Mouse (Mus musculus) heart, embryonic 10.5 days (tissue): ENCODE measurements around the gene Alox15. TPM values are rescaled to one million over a fixed set of nuclear protein-coding genes. Genes with fewer than 3 reads are reported as not detected.

Experiments
- DNase-seq: peaks from one replicate; pipeline ENCODE4 v3.0.0-alpha.2; 2017; ENCODE audit warnings: low spot score
- H3K27ac ChIP-seq: fragments of 300-500 bp; sonication (generic); 2 replicates; pipeline ENCODE4 v1.5.1; 2016; ENCODE audit warnings: mild to moderate bottlenecking
- H3K27me3 ChIP-seq: fragments of 300-500 bp; sonication (generic); 2 replicates; pipeline ENCODE4 v1.6.1; 2016; ENCODE audit warnings: mild to moderate bottlenecking; ENCODE audit not compliant: poor library complexity, insufficient read depth, severe bottlenecking
- H3K36me3 ChIP-seq: fragments of 300-500 bp; sonication (generic); 2 replicates; pipeline ENCODE4 v1.6.1; 2016; ENCODE audit warnings: mild to moderate bottlenecking, moderate library complexity
- H3K4me1 ChIP-seq: fragments of 300-500 bp; sonication (generic); 2 replicates; pipeline ENCODE4 v1.6.1; 2016; ENCODE audit warnings: mild to moderate bottlenecking
- H3K4me3 ChIP-seq: fragments of 300-500 bp; sonication (generic); 2 replicates; pipeline ENCODE4 v1.5.1; 2016; ENCODE audit warnings: mild to moderate bottlenecking, moderate library complexity
- H3K9me3 ChIP-seq: fragments of 300-500 bp; sonication (generic); 2 replicates; pipeline ENCODE4 v1.6.1; 2016; ENCODE audit warnings: mild to moderate bottlenecking, moderate library complexity
- WGBS: fragments of 180-500 bp; shearing (Covaris S2); methylation state at CpG from one replicate; pipeline ENCODE4 v1.1.7; 2016; 5-methylcytosine and 5-hydroxymethylcytosine counted together
- polyA plus RNA-seq: library from polyadenylated mRNA; unstranded; fragments of >200 nt; fragmentation: Nextera tagmentation; extraction: Ambion mirVana; gene quantifications from 2 replicates; pipeline ENCODE4 v1.2.1, GENCODE M21; 2016

Alox15 gene
- polyA plus RNA-seq, 1 experiment from 2014 or later: 0.13 TPM

DNA sequence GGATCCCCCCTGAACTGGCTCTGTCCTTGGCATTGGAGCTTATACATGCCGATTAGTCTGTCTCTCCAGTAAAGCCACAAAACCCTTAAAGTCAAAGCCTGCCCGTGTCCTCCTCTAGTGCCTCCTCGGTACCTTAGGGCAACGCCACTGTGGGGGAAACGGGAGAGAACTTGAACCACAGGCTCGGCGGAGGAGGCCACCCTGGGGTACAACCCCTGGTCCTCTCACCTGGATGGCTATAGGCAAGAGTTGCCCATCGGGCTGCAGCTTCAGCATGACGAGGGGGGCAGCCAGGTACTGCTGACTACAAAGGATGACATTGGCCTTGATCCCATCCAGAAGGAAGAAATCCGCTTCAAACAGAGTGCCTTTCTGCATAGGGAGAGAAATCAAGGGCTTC is 4.0 kb downstream of the Alox15 start:
- H3K9me3 ChIP-seq: no peaks in the 10 kb centered on the region

DNA sequence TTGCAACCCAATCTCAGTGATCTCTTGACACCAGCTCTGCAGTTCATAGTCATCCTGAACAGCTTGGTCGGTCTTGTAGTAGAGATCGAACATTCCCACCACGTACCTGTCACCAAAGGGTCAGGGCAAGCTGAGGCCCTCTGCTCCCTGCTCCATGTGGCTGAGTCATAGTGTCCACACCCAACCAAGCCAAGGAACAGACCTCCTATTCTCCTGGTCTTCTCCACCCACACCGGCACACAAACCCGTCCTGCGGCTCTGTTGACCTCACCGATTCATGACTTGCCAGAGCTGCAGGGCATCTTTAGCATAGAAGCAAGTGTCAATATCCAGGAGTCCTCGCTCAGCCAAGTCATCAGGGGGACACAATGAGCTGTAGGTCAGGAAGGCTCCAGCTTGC is 6.3 kb downstream of the Alox15 start:
- H3K27ac ChIP-seq: no peak overlapping the region
- no peaks in the 10 kb centered on the region for H3K9me3 ChIP-seq
- no peaks in the 10 kb centered on the region for H3K4me1 ChIP-seq
- no peaks in the 10 kb centered on the region for H3K36me3 ChIP-seq
- peak; percentile 70 for DNase-seq
- 88% methylated on average over 8 of the region's 8 CpGs for WGBS
- H3K27me3 ChIP-seq: peaks cover 35% of the 10 kb centered on the region
- no peak overlapping the region for H3K4me3 ChIP-seq

More for the DNA sequence above, 4.0 kb downstream of the Alox15 start:
- Histone ChIP-seq H3K36me3 (no peaks in the 10 kb centered on the region), H3K27ac (no peak overlapping the region), H3K4me1 (peaks cover 11% of the 10 kb centered on the region; the same call in 1 of the 2 replicates), H3K4me3 (no peak overlapping the region), H3K27me3 (peaks cover 58% of the 10 kb centered on the region)
- WGBS: 75% methylated on average over 10 of the region's 10 CpGs
- peak; percentile 59 for DNase-seq

DNA sequence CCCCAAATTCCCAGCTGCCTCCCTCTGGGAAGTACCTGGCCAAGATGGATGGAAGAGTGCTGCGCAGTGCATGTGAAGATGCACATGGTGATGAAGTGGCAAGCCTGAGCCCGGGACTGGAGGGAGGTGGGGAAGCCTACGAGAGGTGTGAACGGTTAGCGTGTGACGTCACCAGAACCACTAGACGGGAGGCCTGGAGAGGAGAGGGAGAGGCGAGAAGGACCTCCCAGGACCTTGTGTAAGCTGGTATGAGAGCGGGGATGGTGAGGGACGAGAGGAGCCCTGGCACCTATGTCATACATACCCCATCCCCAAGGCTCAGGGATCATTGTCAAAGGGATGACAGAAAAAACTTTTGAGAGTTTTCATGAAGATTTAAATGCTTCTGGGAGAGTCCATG is 6.8 kb downstream of the Alox15 start:
- DNase-seq: peak; percentile 68
- H3K4me3 ChIP-seq: no peak overlapping the region
- peaks cover 30% of the 10 kb centered on the region for H3K27me3 ChIP-seq
- no peaks in the 10 kb centered on the region for H3K36me3 ChIP-seq
- WGBS: 62% methylated on average over 10 of the region's 10 CpGs
- no peak overlapping the region for H3K27ac ChIP-seq
- H3K9me3 ChIP-seq: no peaks in the 10 kb centered on the region
- no peaks in the 10 kb centered on the region for H3K4me1 ChIP-seq

DNA sequence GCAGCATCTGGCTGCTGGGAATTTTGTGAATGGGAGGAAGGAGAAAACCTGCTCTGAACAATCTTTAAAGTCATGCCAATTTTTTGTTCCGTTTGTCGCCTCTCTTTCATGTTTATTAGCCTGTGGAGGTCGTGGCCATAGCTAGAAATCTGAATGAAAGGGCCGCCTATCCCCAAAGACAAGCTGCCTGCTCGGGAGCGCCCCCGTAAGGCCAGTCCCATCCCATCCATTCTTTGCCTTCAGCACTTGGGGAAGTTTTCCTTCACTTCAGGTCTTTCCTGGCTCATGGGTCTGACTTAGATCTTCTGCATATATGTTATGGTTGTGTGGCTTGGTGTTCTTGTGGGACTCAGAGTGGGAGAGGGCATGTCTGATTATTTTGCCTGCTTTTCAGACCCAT is 12.3 kb downstream of the Alox15 start:
- WGBS: 23% methylated on average over 7 of the region's 7 CpGs
- H3K9me3 ChIP-seq: no peaks in the 10 kb centered on the region
- no peak overlapping the region for H3K27ac ChIP-seq

GRCm38 (mm10) chr11:70334477-70334876 is 17.4 kb downstream of the Alox15 start:
- no peaks in the 10 kb centered on the region for H3K36me3 ChIP-seq
- no peak for DNase-seq
- H3K9me3 ChIP-seq: no peaks in the 10 kb centered on the region
- no peaks in the 10 kb centered on the region for H3K4me1 ChIP-seq
- no peak overlapping the region for H3K27ac ChIP-seq
- 28% methylated on average over 4 of the region's 4 CpGs for WGBS
- no peak overlapping the region for H3K4me3 ChIP-seq
- H3K27me3 ChIP-seq: no peaks in the 10 kb centered on the region; the same call in none of the 2 replicates

More for the DNA sequence above, 12.3 kb downstream of the Alox15 start:
- Histone ChIP-seq H3K27me3 (no peaks in the 10 kb centered on the region), H3K36me3 (no peaks in the 10 kb centered on the region), H3K4me3 (no peak overlapping the region), H3K4me1 (no peaks in the 10 kb centered on the region)
- peak; percentile 50 for DNase-seq

GRCm38 (mm10) chr11:70324726-70325125 is 27.1 kb downstream of the Alox15 start:
- Histone ChIP-seq H3K27ac (no peak overlapping the region), H3K4me3 (no peak overlapping the region), H3K4me1 (0 out of 2 replicates have a peak, but pooled peaks cover 8% of the 10 kb centered on the region), H3K36me3 (no peaks in the 10 kb centered on the region), H3K9me3 (no peaks in the 10 kb centered on the region), H3K27me3 (peaks cover 56% of the 10 kb centered on the region)
- no peak for DNase-seq
- 80% methylated on average over 8 of the region's 8 CpGs for WGBS

DNA sequence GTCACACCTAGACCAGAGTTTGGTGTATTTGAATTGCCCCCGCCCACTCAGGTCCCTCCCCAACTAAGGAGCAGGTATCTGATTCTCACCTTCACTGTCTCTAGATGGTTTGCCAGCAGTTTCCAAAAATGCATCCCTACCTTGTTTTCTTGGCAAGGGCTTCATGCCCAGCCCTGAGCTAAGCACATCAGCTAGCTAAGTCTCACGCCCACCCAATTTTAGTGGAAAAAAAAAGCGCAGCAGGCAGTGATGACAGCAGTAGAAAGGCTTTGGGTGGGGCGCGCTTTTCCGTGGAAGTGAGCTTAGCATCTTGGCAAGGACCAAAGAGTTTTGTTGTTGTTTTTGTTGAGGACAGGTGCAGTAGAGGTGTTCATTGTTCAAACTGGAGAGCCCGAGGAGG is 29.3 kb downstream of the Alox15 start, which contains the start of gene Alox12e:
Gene Alox12e, minus strand, starts transcription at position 101 of the 400 bp plus-strand sequence.
- no peak for DNase-seq
- no peak within 1 kb of the TSS for H3K27ac ChIP-seq
- 28% methylated on average over 7 of the region's 7 CpGs for WGBS
- H3K4me1 ChIP-seq: 0 out of 2 replicates have a peak, but pooled peaks cover 8% of the 10 kb centered on the region
- peak within 1 kb of the TSS; percentile 27 for H3K4me3 ChIP-seq
- no peaks in the 10 kb centered on the region for H3K9me3 ChIP-seq
- H3K36me3 ChIP-seq: no peaks in the 10 kb centered on the region
- H3K27me3 ChIP-seq: peaks cover 73% of the 10 kb centered on the region

DNA sequence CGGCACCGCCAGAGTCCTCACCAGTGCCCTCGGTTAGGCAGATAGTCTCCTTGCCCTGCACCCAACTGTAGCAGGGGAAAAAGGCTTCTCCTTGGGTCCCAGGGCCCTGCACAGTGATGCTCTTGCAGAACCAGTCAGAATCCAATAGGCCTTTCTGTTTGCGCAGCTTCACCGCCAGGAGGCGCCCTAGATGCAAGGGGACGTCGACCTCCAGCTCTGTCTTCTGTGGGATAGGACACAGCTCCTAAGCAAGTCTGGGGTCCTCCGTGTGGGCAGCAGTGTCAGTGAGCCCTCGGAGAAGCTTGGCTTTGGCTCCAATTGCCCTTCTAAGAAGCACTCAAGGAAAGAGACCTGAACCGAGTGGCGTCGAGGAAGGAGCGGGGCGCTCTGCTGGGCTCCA is 30.2 kb downstream of the Alox15 start:
- H3K4me3 ChIP-seq: peak overlapping the region; percentile 27
- H3K27me3 ChIP-seq: peaks cover 77% of the 10 kb centered on the region
- H3K27ac ChIP-seq: no peak overlapping the region
- 6% methylated on average over 15 of the region's 15 CpGs for WGBS
- 0 out of 2 replicates have a peak, but pooled peaks cover 8% of the 10 kb centered on the region for H3K4me1 ChIP-seq
- H3K9me3 ChIP-seq: no peaks in the 10 kb centered on the region
- H3K36me3 ChIP-seq: no peaks in the 10 kb centered on the region
- DNase-seq: peak; percentile 81

GRCm38 (mm10) chr11:70319614-70320013 is 32.2 kb downstream of the Alox15 start:
- Histone ChIP-seq H3K36me3 (no peaks in the 10 kb centered on the region), H3K9me3 (no peaks in the 10 kb centered on the region), H3K4me3 (no peak overlapping the region), H3K27ac (no peak overlapping the region), H3K4me1 (0 out of 2 replicates have a peak, but pooled peaks cover 8% of the 10 kb centered on the region), H3K27me3 (peaks cover 77% of the 10 kb centered on the region)
- no peak for DNase-seq
- 75% methylated on average over 12 of the region's 12 CpGs for WGBS

GRCm38 (mm10) chr11:70313833-70314232 is 38.0 kb downstream of the Alox15 start:
- H3K9me3 ChIP-seq: no peaks in the 10 kb centered on the region
- no peak overlapping the region for H3K4me3 ChIP-seq
- WGBS: 30% methylated on average over 7 of the region's 7 CpGs
- no peak for DNase-seq
- H3K4me1 ChIP-seq: no peaks in the 10 kb centered on the region
- peaks cover 21% of the 10 kb centered on the region for H3K27me3 ChIP-seq
- H3K36me3 ChIP-seq: no peaks in the 10 kb centered on the region
- no peak overlapping the region for H3K27ac ChIP-seq

DNA sequence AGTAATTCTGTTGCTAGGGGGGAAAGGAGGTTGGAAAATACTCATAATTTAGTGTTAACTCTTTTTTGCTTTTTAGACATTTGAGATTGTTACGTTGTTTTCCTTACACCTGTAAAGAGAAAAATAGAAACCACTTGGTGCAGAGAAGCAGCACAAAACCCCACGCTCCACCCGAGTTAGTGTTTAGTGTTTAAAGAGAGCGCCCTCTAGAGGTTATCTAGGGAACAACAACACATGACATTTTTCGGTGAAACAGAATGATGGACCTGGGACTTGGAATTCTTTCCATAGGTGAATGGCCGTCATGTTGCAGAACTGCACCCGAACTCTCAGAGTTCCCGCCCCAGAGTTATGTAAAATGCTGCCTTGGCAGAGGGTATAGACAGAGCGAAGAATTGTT is 42.5 kb downstream of the Alox15 start:
- Histone ChIP-seq H3K36me3 (no peaks in the 10 kb centered on the region), H3K4me3 (no peak overlapping the region), H3K9me3 (no peaks in the 10 kb centered on the region), H3K27ac (no peak overlapping the region), H3K4me1 (no peaks in the 10 kb centered on the region), H3K27me3 (no peaks in the 10 kb centered on the region)
- no peak for DNase-seq
- WGBS: 21% methylated on average over 9 of the region's 9 CpGs

DNA sequence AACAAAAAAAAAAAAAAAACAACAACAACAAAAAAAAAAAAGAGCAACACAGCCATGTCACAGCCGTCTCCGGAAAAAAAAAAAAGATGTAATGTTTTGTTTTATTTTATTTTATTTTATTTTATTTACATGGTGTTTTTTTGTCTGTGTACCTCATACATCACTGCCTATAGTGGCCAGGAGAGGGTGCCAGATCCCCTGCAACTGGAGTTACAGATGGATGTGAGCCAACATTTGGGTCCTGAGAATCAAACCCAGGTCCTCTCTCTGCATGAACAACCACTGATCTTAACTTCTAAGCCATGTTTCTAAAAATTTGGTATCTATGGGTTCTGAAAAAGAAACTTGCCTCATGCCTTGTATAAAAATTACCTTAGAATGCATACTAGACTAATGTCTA is 43.5 kb downstream of the Alox15 start:
- Histone ChIP-seq H3K4me3 (no peak overlapping the region), H3K27ac (no peak overlapping the region), H3K36me3 (no peaks in the 10 kb centered on the region), H3K27me3 (no peaks in the 10 kb centered on the region), H3K9me3 (no peaks in the 10 kb centered on the region), H3K4me1 (no peaks in the 10 kb centered on the region)
- no peak for DNase-seq
- 89% methylated on average over 2 of the region's 2 CpGs for WGBS

DNA sequence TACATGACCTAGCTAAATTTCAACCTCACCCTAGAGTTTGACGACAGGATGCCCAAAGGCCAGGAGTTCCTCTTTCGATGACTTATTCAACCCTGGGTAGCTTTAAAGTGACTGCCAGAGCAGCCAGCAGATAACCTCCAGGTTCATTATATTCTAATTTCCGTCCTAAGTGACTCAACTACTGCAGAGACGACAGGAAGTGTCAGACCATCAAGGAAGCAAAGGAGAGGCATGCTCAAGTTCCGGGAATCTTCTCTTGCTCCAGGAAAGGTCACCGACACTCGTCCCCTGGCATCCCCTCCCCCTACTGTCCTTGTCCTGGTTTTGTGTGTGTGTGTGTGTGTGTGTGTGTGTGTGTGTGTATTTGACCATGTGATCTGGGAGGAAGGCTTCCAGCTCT is 45.7 kb downstream of the Alox15 start:
- Histone ChIP-seq H3K36me3 (no peaks in the 10 kb centered on the region), H3K4me1 (no peaks in the 10 kb centered on the region), H3K9me3 (no peaks in the 10 kb centered on the region), H3K27me3 (no peaks in the 10 kb centered on the region), H3K27ac (no peak overlapping the region), H3K4me3 (no peak overlapping the region)
- 50% methylated on average over 7 of the region's 7 CpGs for WGBS
- no peak for DNase-seq

- H3K4me1 ChIP-seq: peaks cover 9% of the 10 kb centered on the region
- no peaks in the 10 kb centered on the region for H3K36me3 ChIP-seq
- WGBS: 57% methylated on average over 4 of the region's 4 CpGs
- H3K9me3 ChIP-seq: no peaks in the 10 kb centered on the region
- no peak for DNase-seq
- no peak overlapping the region for H3K27ac ChIP-seq
- no peaks in the 10 kb centered on the region; the same call in 1 of the 2 replicates for H3K27me3 ChIP-seq
- H3K4me3 ChIP-seq: no peak overlapping the region
Measured at GRCm38 (mm10) chr11:70302293-70302692, 49.5 kb downstream of the Alox15 start.
